Mouse (Mus musculus) urinary bladder, postnatal 36 days (tissue): ENCODE measurements around the gene 1700029I15Rik.

Source experiments
- DNase-seq, 2 experiments: peaks; one replicate each; pipeline ENCODE4 v3.0.0; 2022; ENCODE audit warnings: low spot score in 2 of 2, mixed read lengths in 1 of 2

Gene 1700029I15Rik

DNA sequence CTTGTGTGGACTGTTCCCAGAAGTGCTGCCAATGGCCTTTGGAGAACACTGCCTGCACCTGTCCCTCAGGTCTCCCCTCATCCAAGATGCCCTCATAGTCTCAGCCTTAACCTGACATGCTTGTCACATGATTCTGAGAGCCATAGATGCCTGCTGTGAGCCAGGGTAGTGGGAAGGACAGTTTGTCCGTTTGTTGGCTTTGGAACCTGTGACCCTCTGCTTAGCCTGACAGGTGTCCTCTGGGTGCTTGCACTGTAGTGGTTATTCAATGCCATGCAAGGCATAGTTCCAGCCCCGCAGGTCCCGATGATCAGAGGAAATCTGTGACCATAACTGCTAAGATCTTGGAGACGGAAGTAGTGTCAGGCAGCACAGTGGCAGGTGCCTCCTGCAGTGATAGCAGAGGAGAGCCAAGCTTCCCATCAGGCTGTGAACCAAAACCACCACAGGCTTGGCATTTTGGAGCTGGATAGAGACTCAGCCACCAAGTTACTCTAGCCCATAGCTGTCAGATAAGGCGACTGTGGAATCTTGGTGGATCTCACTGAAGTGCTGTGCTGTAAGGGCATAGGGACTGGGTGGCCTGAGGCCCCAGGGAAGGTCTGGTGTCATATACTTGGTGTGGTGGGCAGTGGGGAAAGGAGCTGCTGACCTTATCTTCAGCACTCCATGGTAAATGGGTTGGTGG lies at the start of gene 1700029I15Rik:
Gene 1700029I15Rik (plus strand): TSS at position 638 of the 688 bp plus-strand sequence.
- no peak for DNase-seq

GRCm38 (mm10) chr2:92342418-92342817 lies 39.9 kb upstream of the 1700029I15Rik start:
- DNase-seq: no peak

DNA sequence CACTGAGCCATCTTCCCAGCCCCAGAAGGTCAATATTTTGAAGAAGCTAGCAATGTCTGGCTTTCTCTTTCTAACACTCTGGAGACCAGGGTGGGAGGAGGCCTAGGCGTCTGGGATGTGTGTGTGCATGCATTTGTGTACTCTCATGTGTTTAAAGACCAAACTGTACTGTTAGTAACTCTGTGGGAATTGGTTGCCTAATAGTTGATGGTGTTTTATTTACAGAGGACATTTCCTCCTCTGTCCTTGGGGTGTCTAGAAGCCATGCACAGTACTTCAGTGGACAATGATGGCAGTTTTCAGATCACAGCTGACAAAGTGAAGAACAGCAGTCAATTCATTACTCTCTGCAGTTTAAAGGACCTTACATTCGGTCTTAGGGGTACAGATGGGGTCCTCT lies 35.1 kb upstream of the 1700029I15Rik start:
- DNase-seq: no peak

- no peak for DNase-seq
These were observed 32.5 kb upstream of the 1700029I15Rik start for GRCm38 (mm10) chr2:92349589-92350425.

DNA sequence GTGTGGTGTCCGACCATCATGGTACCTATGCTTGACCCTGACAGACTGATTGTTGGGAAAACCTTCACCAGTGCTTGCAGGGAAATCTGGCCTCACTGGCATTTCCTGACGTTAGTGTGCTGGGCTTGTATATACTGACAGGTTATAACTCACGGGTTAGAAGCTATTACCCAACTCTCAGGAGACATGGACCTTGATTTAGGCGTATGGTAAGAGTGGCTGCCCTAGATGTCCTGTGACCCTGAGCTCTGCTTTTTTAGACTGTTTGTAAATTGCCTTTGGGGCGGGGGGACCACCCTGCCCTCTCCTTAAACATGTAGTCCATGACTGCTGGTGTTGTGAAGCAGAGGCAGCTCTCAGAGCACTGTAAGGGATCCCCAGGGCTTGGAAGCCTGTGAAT lies 31.7 kb upstream of the 1700029I15Rik start:
- no peak for DNase-seq

DNA sequence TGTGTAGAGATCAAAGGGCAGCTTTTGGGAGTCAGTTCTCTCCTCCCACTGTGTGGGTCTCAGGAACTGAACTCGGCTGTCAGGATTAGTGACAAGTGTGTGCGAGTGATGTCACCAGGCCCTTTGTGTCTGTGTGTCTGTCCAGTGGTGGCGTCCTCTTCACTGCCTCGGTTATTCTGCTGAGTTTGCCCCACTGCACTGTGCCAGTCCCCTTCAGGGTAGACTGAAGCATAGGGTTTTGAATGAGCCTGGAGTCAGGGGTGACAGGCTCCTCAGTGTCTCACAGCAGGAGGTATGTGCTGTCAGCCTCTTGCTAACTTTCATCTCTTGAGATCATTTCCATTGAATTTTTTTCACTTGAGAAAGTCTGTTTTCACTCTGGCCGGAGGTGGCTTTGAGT lies 28.9 kb upstream of the 1700029I15Rik start:
- DNase-seq: no peak

DNA sequence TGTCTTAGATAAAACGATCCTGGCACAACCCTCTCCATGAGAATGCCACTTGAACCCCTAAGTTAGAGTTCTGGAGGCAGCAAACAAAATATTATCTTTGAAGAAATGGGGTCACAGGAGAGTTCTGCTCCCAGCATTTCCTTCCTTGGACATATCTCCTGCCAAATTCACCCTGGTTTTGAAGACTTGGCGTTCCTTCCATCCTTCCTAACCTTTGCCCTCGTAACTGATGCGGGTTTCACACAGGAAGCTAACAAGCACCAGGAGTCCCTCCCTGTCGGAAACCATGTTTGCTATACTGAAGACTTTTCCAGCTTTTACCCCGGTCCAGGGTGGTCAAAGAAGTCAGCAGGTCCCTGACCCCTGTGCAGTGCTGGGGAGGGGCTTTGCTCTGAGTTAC lies 28.1 kb upstream of the 1700029I15Rik start:
- DNase-seq: no peak

DNA sequence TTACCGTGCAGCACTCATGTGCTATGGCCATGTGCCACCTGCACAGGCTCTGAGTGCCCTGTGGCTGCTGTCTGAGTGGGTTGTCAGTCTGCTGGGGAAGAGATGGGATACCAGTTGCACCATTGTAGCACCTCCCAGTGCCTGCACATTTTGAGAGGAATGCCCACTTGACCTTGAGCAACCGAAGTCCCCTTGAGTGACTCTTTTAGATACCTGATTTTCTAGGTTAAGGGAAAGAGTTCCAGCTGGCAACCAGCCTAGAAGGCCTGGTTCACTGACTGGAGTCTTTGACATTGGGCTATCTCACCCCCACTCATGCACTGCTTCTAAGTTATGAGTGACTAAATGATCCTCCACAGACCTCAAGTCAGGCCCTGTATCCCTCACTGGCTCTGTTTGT lies 23.0 kb upstream of the 1700029I15Rik start:
- no peak for DNase-seq

GRCm38 (mm10) chr2:92360186-92360823 lies 22.0 kb upstream of the 1700029I15Rik start:
- DNase-seq: no peak

DNA sequence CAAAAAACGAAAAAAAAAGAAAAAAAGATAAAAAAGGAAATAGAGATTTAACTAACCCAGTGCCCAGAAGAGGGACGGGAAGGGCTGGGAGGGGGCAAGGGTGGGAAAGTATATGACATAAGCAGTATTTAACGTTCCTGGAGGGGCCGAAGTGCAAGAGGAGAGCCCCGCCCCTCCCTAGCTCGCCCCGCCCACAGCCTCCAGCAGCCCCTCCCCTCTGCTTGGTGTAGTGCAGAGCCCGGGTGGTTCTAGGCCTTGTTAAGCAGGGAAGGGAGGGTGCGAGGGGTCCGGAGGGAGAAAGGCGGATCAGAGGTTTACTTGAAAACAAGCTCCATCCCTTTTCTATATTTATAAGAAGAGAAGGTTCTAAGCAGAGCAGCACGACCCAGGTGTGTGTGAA lies 21.4 kb upstream of the 1700029I15Rik start:
- no peak for DNase-seq

DNA sequence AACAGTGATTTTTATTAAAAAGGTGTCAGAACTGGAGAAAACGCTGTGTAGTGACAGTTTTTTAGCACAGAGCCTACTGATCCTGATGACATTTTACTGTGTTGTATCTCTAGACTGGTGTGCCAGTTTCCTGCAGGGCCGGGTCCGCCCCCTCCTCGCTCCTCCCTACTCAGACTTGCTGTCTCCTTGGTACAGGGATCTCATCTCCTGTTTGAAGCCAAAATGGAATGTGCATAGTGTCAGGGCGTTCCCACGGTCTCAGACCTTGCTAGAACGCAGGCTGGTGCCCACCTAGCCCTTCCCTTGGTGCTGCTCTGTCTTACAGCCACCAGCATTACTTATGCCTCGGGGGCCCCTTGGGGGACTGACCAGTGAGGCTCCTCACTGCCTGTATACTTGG lies 20.5 kb upstream of the 1700029I15Rik start:
- DNase-seq: no peak

DNA sequence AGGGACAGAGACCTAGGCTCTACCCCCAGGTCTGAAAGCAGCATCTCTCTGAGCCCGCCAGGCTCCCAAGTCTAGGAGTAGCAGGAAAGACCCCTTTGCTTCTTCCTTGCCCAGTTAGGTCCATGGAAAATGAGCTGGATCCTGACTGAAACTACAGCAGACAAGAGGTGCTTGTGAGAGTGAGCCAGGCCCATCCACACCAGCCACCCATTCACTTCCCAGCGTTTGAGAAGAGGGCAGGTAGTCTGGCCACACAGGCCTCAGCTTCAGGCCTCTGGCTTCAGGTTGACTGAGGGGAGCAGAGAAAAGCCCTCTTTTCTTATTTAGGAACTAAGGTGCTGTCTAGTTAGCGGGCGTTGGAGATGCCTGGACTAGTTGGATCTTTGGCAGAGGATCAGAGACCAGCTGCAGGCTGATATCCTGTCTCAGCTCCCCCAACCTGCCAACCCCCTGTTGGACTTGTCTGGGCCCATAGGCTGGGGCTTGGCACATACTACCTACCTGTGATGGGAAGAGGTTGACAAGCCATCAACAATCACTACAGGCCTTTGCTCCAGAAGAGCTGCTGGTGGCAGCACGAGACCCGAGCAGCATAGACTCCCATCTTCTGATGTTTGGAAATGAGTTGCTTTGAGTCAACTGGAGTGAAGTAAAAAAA lies 19.6 kb upstream of the 1700029I15Rik start:
- no peak for DNase-seq

GRCm38 (mm10) chr2:92364086-92364485 lies 18.3 kb upstream of the 1700029I15Rik start:
- no peak for DNase-seq

DNA sequence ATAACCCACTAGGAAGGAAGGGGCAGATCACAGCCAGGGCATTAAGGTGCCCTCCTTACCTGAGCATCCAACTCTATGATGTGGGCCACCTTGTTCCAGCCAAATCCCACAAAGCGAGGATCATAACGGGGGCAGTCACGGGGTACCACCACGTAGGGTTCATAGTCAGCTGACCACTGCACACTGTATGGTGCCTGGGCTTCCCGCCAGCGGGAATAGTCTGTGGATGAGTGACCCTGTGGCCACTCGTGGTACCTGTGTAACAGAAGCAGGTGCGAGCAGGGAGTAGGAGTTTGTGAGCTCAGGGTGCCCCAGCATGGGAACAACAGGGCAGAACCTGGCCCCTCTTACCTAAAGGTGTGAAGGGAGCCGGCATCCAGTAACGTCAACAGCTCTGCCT lies 16.8 kb upstream of the 1700029I15Rik start:
- DNase-seq: no peak

- no peak for DNase-seq
These were observed 14.8 kb upstream of the 1700029I15Rik start for GRCm38 (mm10) chr2:92367383-92368029.

DNA sequence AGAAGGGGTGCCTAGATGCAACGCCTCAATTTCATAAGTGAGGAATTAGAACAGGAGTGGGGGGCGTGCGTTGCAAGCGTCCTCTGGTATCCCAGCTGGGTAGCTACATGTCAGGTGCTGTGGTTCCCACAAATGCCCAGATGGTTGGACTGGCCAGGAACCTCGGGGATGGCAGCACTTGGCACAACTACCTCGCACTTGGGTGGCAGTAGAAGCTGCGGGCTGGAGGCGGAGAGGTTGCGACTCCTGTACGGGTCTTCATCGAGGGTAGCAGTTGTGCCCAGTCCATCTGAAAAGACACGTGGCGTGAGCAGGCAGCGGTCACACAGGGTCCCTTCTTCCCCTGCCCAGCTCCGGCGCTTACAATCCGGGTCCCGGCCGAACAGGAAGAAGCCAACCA lies 12.0 kb upstream of the 1700029I15Rik start:
- no peak for DNase-seq

DNA sequence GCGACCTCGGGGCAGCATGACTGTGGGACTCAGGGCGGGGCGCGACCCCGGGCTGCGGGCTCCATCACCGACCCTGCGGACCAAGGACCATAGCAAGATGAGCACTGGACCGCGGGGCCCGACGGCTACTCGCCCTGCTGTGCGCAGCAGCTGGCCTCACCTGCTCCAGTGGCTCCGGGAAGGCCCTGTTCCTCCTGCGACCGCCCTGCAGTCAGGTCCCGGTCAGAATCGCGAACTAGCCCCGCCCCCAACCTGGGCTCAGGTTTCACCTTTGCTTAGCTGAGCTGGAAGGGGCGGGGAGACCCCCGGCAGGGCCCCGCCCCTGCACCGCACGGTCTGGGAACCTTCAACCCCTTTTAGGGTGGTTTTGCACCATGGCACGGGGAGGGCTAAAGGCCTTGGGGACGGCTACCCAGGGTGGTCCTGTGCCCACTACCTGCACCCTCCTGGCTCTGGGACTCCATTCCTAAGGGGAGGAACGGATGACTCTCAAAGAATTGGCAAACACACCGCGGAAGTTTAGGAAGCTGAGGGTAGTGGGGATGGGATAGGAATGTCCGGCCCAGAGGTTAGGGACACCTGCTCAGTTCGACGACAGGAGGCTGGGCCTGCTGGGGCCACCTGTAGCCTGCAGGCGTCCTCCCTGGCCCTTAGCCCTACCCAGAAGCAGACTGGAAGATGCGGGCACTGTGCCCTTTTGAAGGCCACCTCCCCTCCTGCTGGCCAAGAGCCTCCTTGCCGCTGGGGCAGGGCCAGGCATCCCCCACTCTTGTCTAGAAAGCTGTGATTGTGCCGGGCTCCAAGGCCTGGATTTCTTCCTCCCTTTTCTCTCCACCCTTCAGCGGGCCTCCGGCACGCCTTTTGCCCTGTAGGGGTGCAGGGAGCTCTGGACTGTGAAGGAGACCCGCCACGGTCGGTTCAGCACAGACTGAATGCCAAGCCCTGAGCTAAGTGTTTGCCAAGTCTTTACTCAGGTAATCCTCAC lies 11.2 kb upstream of the 1700029I15Rik start:
- DNase-seq: peak; percentile 69 to 84

DNA sequence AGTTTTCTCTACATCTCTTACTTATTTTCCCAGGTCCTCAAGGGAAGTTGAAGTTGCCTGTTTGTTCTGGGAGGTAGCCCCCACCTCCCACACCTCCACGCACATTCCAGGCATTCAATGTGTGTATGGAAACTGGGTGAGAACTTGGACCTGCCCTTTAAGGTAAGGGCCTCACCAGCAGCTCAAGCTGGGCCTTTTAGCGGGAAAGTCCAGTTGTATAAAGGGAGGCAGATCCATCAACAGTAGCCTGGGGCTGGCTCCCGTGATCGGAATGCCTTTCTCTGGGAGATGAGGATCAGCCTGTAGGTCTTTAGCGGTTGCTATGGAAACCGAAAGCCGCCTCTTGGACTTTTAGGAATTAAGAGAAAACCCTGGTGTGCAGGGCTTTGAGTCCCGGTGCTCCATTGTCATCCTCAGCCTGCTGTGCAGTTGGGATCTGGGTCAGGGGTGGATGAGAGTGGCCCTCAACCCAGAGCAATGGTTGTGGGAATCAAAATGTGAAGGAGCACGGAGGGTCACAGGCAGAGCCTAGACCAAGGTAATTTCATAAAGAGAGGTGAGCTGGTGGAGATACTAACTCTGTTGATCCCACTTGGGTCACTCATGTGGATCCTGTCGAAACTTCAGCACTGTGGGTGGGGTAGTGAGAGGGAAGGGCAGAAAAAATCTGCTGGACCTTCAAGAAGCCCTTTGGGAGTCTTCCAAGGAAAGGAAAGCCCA lies 10.2 kb upstream of the 1700029I15Rik start:
- no peak for DNase-seq

- peak; percentile 55 to 71 for DNase-seq
These were observed 9.4 kb upstream of the 1700029I15Rik start for GRCm38 (mm10) chr2:92372767-92373436.
